Mouse (Mus musculus) small intestine, adult 2 months (tissue): ENCODE measurements around the gene Slc9a9.

Experiments
- CTCF ChIP-seq: fragments of 200-500 bp; IDR thresholded peaks from 2 replicates; pipeline ENCODE4 v1.5.1; 2012; ENCODE audit warnings: low read depth, mild to moderate bottlenecking, control low read depth, inconsistent platforms, low read length, moderate library complexity, mixed read lengths; ENCODE audit not compliant: insufficient replicate concordance, insufficient read length; ENCODE audit errors: extremely low read depth
- POLR2A ChIP-seq: fragments of 200-500 bp; IDR thresholded peaks from 2 replicates; pipeline ENCODE4 v1.6.1; 2012; ENCODE audit warnings: low read depth, mild to moderate bottlenecking, control low read depth, inconsistent platforms, low read length, moderate library complexity

DNA sequence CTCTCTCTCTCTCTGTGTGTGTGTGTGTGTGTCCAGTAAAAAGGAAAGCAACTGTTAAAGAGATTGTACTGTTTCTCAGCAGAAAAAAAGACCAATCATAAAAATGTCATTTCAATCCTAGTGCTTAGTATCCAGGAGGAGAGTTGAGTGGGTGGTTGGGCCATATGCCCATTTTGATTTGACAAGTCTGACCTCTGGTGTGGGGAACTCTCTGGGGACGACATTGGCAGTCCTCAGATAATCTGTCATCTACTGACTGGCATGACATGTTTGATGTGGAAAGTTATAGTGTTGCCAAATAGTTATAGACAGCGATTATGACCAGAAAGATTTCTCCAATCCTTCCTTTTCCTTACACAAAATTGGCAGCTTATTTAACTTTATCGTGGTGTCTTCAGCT lies 71.1 kb downstream of the Slc9a9 start:
- TF ChIP-seq POLR2A = no peak
- TF ChIP-seq CTCF = no peak
